Mouse (Mus musculus) lung, postnatal 25 days (tissue): ENCODE data around the gene Capns2.

Experiments
- DNase-seq: peaks from one replicate; pipeline ENCODE4 v3.0.0; 2022; ENCODE audit warnings: low spot score

Gene Capns2

DNA sequence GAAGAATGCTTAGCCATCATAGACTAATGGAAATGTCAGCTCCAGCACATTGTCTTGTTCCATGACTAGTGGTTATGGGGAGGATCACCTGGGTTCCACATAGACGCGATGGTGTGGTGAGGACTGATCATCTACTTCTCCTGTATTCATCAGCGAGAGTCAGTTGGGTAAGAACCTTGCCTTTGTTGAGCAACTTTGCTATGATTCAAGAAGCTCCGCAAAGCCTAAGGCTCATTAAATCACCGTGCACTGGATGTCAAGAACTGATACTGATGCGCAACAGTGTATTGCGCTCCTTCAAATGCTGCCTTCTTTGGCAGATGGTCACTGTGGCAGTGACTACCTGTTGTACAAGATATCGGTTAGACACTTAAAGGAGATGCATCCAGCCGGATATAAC lies 5.3 kb downstream of the Capns2 start:
- no peak for DNase-seq

DNA sequence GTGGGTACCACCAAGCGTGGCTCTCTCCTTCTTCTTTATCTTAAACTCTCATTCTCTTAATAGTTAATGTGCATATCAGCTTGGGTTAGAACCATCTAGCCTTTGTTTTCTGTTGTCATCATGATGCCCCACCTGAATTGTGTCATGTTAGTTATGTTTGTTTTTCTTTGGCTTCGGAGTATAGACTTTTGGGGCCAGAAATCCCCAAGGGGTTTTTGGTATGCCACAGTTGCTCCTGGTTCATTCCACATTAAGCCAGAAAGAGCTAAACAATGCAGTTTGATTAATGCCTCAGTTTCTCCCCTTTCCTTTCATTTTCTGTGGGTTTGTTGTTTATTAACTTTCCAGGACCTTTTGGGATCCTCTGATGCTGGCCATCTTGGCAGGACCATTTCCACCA lies 7.2 kb downstream of the Capns2 start:
- DNase-seq = no peak

DNA sequence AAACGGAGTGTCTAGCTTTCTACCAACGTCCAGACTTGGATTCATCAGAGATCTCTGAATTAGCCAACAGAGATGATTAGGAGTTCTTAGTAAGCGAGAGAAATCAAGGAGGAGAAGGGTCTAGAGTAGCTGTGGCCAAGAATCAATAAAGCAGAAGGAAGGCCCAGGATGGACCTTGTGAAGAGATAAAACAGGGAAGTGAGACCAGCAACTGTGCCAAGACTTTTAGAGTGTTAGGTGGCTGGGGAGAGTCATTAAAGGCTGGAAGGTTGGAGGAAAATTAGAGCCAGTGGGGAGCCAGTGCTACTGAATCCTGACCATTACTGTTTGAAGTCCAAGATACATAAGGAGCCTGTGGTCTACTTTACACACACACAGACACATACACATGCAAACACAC lies 10.3 kb downstream of the Capns2 start:
- DNase-seq = no peak

DNA sequence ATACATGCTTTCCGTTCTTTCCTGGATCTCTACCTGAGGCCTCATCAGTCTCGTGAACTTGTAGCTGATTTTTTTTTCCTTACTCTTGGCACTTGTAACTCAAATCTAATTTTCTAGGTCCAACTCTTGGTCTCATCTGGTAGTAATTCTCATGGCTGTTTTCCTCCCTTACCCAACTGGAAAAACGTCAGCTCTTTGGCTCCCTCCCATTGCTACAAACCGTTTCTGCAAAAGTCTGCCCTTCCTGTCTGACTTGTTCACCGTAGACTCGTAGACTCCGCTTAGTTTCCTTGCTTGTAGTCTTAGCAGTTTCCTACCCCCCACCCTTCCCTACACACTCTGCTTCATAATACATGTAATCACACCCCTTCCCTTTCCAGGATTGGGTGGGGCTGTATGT lies 12.2 kb downstream of the Capns2 start:
- no peak for DNase-seq

DNA sequence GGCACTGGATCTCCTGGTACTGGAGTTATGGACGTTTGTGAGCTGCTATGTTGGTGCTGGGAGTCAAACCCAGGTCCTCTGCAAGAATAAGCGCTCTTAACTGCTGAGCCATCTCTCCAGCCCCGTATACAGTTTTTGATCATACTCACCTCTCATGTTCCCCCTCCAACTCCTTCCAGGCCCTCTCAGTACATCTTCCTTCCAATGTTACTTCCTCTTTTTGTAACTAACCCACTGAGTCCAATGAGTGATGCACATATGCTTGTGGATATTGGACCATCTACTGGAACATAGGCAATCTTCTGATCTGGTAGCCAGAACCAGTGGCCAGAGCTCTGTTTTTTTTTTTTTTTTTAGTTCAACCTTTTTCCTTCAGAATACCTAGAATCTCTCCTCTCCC lies 14.9 kb downstream of the Capns2 start:
- DNase-seq = no peak

DNA sequence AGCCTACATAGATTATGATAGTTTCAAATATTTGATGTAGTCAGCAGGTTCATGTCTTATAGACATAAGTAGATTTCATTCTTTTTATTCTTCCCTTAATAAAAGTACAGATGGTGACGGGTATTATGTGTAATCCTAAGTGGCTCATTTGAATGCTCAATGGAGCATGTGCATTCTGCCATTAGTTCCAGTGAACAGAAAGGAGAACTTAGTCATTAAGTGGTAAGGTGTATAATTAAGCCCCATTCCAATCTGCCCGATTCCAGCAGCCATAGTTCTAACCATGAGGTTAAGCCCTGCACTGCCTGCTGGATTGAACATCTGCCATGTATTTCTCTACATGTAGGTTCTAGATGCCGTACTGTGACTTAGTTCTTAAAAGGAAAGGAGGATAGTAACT lies 20.6 kb downstream of the Capns2 start:
- no peak for DNase-seq

DNA sequence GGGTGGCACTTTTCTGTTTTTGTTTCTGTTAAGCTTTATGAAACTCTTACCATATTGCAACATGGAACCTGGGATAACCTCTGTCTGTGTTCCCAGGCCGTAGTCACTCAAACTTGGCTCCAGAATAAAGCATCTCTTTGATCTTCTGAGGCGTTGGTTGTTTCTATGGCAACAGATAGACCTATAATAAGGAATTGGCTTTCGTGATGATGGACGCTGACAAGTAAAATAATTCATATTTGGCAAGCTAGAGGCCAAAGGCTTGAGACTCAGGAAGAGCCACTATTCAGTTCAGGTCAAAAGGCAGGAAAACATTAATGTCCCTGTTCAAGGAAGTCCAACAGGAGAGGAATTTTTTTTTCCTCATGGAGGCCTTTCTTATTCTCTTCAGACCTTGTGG lies 27.8 kb downstream of the Capns2 start:
- no peak for DNase-seq

DNA sequence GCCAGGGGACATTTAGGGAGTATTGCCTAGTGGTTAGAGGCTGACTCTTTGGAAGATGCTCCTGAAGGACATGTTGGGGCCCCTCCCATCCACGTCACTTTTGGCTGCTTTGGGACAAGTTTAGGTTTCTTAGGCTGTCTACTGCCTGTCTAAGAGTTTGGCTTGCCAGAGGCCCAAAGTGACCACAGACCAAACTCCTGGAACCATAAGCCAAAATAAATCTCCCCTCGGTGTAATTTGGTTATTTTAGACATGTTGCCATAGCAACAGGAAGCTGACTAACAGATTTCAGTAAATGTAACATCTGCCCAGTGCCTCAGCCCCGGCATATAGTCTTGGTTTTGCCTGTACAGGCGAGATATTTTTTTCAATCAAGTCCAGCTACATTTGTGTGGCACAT lies 36.8 kb downstream of the Capns2 start:
- DNase-seq = no peak

DNA sequence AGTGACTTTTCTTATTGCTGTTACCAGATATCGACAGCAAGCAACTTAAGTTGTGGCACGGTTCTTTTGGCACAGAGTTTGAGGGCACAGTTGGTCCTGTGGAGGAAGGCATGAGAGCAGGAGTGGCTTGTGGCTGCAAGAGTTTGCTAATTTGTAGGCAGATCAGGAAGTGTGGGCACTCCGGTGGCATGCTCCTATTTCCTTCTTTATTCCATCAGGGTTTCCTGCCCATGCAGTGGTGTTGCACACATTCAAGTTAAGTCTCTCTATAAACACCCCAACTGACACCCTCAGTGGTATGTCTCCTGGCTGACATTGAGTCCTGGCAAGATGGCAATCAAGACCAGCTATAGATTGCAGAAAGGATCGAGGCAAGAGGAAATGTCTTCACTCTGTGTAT lies 47.9 kb downstream of the Capns2 start:
- DNase-seq = no peak

DNA sequence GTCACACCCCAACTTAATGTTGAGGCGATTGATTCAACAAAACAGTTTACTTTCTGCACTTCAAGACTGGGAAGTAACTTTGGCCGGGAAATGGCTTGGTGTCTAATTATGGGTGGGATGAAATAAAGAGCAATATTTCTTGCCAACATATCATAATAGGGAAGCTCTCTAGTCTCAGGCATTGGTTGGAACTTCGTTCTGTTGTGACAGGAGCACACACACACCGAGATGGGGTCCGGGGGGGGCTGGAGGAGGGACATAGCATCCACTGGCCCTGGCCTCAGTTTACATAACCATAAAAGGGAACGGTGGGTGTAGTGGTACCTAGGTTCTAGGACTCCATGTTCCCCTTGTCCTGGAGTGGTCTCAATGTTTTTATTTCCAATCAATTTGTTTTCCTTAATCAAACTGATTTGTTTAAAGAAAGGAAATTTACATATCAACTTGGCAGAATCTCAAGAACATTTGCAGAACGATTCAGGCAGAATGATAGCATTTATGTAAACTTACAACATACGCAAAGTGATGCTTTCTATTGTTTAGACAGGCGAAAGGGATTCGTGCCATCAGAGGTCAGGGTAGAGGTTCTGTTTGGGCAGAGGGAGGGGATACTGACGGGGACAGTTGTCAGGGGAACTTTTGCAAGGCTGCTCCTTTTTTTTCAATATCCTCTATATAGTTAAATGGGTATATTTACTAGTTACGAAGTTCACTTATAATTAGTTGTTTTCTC lies 49.6 kb downstream of the Capns2 start:
- no peak for DNase-seq
